Mouse (Mus musculus) testis, adult 2 months (tissue): ENCODE measurements around the gene Nr1h4.

Source experiments
- CTCF ChIP-seq: fragments of 200-500 bp; IDR thresholded peaks from 2 replicates; pipeline ENCODE4 v1.5.1; 2012; ENCODE audit warnings: low read depth, mild to moderate bottlenecking, inconsistent platforms, low read length, moderate library complexity; ENCODE audit not compliant: control insufficient read depth, insufficient read depth, insufficient replicate concordance
- POLR2A ChIP-seq: fragments of 200-500 bp; IDR thresholded peaks from 2 replicates; pipeline ENCODE4 v1.6.1; 2012; ENCODE audit warnings: low read depth, mild to moderate bottlenecking, inconsistent platforms, low read length, moderate library complexity; ENCODE audit not compliant: control insufficient read depth

DNA sequence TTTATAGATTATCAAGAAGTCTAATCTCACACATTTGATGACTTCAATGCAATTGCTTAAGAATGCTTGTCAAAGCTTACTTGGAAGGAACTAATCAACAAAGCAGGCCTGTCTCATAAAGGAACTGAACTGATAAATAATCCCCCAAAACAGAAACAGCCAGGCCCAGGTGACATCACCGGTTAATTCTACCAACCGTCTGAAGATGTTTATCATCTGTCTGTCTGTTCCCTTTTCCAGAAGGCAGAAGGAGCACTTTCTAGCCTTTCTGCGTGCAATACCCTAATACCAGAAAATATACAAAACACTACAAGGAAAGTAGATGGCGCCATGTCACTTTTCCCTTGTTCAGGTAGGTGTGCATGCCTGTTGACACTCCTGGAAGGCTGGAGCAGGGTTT lies 43.9 kb downstream of the Nr1h4 start:
- TF ChIP-seq CTCF (no peak), POLR2A (no peak)
